Mouse (Mus musculus): ENCODE data around the gene Lcp2.
"Not testable (repeated sequence)": the region's sequence is repeated elsewhere in the genome, so short reads cannot be mapped to it uniquely, and the experiment has no call there.

The Lcp2 gene

DNA sequence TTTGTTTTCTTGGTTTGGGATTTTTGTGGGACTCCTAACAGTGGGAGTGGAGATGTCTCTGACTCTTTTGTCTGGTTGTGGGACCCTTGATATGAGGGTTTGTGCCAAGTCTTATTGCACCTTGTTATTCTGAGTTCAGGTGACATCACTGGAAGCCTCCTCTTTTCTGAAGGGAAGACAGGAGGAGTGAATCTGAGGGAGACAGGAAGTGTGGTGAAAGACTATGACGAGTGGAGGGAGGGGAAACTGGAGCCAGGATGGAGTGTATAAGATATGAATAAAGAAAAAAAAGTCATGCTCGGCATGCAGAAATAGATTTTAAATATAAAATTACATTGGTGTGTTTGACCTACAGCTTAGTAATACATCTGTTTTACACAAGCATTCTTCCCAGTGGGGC is 37.9 kb downstream of the Lcp2 start:
- CTCF ChIA-PET, result no interaction called here

DNA sequence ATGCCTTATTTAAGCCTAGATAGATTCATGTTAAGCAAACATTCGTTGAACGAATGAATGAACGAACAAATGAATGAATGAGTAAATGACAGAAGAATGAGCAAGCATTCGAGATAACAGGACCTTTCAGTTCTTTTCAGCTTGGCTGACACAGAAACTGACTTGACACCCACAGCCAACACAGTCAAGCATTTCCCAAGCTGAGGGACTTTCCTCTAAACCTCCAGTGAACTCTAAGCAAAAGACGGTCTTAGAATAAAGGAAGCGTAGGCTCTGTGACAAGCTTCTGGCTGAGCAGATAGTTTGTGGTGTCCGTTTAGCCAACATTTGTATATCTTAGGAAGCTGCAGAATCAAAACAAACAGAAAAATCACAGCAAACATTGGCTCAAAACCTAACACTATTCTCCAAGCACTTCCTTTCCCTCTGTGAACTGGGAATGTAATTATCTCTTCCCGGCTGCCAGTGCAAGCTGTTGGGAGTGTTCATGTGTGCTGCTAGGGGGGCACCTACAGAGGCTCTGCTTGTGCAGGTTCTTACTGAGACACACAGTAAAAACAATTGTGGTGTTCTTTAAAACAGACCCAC is 39.5 kb downstream of the Lcp2 start:
- CTCF ChIA-PET, result no interaction called here

DNA sequence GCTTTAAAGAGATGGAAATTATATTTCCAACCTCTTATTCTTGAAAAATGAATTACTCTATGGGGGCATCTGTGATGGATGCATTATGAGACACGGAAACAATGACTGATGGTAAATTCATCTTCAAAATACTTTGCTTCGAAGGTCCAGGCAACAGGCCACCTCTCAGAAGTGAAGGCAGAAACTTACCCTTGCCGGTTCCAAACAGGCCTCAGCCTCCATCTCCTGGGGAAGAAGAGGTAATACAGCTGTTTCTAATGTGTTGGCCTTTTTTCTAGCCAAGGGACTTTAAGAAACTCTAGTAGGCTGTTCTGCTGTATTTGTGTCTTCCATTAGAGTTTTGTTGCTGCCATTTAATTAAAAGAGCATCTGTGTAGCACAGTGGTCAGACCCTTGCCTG is 40.3 kb downstream of the Lcp2 start:
- CTCF ChIA-PET, result no interaction called here

DNA sequence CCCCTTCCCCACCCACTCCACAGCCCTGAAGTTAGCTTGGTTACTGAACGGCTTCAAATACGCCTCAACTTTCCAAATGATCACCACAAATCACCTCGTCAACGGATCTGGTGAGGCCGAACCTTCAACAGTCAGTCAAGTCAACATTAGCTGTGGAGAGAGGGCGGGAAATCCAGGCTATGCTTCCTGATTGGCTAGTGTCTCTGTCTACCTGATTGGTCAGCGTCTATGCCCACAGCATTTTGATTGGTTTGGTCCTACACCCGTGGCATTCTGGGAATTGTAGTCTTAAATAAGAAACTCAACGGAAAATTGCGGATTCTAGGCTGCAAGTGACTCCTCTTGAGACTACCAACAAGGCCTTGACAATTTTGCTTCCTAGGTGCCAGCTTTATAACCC is 51.7 kb downstream of the Lcp2 start, which contains the start of gene 4930469K13Rik:
Gene 4930469K13Rik (minus strand): TSS at position 133 of the 400 bp plus-strand sequence.
- CTCF ChIA-PET, result no interaction called here

DNA sequence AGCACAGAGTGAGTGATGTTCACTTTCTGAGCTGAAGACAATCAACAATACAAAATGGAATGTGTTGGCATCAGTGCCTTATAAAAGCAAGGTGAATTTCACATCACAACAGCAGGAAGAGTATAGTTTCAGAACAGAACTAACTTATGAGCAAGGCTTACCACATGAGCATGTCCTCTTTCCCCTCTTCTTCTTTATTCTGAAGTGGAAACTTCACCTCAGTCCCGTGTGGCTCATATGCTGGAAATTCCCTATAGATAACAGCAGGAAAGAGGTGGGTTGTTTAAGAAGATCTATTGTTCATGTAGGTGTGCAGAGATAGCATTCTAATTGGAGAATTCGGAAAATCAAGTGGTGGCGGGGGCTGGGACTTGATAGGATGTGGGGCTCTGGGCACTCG is 55.1 kb downstream of the Lcp2 start:
- CTCF ChIA-PET, result no interaction called here

DNA sequence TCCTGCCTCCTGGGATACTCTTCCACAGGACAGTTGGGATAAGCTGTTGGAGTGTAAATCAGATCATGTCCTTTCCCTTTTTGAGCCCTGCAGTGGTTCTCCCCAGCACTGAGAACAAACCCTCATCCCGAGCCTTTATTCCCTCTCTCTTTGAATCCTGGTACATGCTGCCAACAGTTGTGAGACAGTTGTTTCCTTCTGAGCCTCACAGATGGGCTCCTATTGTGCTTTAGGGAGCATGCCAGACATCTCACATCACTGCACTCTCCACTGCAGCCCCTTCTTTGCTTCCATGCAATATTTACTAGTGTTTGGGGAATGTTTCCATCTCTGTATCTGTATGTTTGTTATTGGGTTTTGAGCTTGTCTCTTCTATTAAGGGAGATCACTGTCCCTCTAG is 58.2 kb downstream of the Lcp2 start:
- CTCF ChIA-PET, result no interaction called here

DNA sequence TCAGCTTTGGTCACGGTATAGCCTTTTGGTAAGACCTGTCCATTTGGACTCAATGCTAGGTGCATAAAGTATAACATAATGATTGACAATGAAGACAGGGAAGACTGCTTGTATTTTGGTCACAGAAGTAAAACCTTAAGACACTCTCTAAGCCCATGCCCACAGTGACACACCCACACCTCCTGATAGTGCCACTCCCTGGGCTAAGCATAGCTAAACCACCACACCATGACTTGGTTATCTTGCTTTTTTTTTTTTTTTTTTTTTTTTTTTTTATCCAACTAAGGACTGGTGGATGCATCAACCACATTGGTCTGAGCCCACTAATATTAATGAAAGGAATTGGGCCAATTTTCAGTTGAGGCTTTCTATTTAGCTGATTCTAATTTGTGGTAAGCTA is 62.5 kb downstream of the Lcp2 start:
- CTCF ChIA-PET, result no interaction called here

DNA sequence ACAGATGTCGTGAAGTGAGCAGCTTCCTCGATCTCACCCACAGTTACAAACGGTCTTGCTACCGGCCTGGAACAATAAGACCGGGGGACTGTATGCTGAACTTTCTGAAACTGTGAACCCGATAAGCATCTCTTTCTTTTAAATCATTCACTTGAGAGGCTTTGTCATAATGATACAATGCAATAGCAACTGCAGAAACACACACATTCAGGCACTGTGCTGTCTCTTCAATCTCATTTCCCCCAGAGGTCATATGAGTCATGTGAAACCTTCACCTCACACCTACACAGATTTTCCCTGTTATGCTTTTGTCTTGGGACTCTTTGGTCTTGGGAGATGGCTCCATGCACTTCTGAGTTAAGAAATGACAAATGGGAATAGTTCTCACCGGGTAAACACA is 65.2 kb downstream of the Lcp2 start:
- CTCF ChIA-PET, result no interaction called here

DNA sequence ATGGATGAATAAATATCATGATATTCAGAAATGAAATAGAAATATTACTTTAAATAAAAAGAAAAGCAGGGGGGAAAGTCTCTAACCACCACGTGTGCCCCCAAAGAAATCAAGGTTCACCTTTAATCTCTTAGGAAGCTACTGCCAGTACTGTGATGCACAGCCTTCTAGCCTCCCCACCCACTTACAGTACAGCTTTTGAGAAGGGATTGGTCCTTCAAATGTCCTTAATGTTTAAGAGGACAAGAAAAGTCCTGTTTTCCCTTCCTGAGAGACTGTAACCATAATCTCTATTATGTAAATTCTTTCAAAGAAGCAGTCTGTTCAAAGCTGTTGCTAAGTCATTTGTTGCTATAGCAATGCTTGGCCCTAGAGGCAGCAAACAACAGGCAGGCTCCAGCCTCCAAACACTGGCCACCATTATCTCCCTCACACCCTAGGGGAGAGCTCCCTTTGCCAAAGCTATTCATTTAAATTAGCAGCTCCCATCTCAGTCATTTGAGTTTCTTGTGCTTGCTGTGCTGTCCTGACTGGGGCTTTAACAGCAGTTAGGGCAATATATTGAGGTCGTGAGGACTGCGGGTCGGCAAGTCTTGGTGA is 66.2 kb downstream of the Lcp2 start:
- CTCF ChIA-PET, result no interaction called here

DNA sequence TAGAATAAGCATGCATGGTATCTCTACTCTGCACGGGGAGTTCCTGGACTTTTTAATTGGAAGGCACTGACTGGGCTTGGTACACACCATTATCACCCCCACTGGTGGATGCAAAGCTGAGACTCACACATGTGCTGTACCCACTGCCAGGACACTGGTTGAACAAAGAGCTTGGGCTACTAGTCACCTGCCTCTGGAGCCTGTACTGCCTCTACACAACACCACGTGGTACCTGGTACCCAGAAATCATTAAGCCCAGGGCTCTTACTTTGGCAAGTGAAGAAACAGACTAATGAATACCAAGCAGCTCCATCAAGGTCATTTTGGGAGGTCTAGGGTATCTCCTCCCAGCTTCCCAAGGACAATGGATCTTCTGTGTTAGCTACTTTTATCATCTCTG is 67.0 kb downstream of the Lcp2 start:
- CTCF ChIA-PET, result no interaction called here

DNA sequence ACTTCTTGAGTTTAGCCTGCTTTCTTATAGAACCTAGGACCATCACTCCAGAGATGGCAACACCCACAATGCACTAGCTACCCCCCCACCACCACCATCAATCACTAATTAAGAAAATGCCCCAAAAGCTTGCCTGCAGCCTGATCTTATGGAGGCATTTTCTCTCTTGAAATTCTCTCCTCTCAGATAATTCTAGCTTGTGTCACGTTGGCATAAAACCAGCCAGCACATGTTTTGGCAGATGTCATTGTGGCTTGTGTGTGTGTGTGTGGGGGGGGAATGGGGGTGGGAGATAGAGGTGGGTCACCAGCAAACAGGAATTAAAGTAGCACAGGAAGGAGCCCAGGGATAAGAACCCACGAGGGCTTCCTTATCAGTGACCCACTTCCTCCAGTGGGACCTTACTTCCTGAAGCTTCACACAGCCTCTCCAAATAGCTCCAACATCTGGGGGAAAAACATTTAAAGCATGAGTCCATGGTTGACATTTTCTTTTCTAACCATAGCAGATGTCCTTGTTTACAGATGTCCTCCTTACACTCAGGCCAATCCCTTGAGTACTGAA is 69.9 kb downstream of the Lcp2 start:
- CTCF ChIA-PET, result no interaction called here

DNA sequence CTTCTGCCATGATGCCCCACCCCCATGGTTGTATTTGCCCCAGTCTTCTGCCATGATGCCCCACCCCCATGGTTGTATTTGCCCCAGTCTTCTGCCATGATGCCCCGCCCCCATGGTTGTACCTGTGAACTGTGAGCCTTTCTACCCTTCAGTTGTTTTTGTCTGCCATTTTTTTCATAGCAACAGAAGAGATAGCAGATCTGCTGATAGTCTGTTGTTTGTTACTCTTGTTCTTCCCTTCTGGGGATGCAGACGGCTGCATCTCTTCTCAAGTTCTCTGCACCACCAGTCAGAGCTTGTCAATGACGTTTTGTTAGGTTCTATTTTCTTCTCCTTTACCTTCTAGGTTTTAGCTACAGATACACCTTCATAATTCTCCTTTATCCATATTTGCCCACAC is 70.9 kb downstream of the Lcp2 start:
- CTCF ChIA-PET, result no interaction called here

DNA sequence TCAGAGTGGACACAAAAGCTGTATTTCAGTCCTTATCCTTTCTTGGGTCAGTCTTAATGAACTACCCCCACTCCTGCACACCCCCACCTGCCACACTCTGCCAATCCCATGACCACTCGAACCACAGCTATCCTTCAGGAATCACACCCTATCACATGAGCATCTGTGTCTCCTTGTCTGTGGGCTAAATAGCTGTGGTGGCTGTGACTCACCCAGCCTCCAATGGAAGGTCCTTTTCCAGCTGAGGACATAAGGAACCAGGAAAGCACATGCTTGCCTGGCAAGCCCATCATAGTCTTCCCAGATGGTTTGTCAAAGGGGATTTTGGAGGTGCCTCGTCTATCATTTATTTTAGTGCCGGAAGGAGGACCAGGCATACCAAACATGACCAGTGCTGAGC is 71.6 kb downstream of the Lcp2 start:
- CTCF ChIA-PET, result no interaction called here

DNA sequence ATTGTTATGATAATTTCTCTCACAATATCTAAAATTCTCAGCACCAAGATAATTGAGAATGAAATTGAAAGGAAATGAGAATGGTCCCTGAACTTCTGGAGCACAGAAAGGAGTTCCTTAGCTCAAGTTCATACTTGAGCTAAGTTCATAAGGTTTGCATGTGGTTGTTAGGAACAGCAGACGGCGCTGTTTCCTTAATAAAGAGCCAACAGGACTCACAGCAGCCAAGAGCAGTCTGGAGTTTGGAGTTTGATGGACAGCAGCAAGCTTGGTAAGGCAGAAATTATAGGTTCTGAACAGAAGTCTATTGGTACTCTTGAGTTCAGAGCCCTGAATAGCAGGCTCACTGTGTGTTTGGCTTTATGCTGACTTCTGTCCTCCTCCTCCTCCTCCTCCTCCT is 76.4 kb downstream of the Lcp2 start:
- CTCF ChIA-PET, result no interaction called here

DNA sequence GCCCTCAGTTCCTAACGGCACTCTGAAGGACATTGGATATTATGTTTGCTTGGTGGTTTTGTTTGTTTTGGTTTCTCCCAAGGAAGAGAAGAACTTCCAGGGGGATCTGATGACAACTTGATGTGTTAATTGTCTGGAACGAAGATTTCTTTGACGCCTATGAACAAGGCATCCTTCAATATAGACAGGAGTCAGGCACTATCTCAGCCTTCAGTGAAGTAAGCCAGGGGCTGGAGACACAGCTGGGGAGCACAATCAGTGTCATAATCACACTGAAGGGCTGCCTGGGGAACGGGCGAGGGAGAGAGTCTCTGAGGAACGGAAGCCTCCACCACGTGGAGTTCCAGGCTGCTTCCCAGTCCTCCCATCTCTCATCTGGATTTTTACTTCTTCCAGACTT is 78.1 kb downstream of the Lcp2 start:
- CTCF ChIA-PET, result no interaction called here

DNA sequence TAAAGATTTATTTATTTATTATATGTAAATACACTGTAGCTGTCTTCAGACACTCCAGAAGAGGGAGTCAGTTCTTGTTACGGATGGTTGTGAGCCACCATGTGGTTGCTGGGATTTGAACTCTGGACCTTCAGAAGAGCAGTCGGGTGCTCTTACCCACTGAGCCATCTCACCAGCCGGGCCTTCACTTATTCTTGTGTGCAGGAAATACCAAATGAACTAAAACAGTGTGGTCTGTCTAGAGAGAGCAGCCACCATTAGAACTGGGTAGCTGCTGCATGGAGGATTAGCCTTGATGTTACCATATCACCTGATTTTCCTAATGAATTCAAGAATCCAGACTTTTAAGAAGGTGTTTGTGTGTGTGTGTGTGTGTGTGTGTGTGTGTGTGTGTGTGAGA is 79.0 kb downstream of the Lcp2 start:
- CTCF ChIA-PET, result not testable (repeated sequence)

DNA sequence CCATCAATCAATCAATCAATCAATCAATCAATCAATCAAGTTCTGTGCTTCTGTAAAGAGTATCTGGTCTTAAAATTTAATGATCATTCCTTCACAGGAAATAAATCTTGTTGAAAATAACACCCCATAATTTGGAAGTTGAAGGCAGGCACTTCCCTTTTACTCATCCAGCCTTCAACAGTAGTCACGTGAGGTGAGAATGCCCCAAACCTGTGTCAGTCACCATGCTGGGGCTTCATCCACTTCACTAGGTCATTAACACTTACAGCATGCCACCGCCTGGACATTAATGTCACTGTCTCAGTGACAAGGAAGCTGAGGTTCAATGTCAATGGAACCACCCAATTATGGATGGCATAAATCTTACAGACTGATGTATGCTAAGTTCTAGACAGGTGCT is 81.7 kb downstream of the Lcp2 start:
- CTCF ChIA-PET, result no interaction called here

DNA sequence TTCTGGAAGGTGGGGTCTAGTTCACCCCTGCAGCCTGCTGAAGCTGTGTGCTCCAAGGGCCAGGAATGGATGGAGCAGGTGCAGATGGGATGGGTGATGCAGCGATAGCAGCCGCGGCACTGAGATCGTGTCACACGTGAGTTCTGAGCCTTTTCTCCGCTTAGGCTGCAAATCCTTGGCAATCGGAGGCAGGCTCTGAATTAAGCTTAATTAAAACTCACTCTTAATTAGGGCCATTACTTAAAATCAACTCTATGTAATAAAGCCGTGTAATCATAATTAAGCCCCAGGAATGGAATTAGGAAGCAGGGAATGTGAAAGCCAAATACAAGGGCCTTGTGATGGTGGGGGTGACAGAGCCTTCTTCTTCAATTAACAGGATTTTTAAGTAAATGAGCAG is 92.6 kb downstream of the Lcp2 start:
- CTCF ChIA-PET, result no interaction called here
